Mouse (Mus musculus): Measurements from ENCODE around the gene Ugdh. TPM values are rescaled to one million over a fixed set of nuclear protein-coding genes. Genes with fewer than 3 reads are reported as not detected.

The Ugdh gene
- total and polyA plus RNA-seq, 3 experiments = 9.5 to 31.3 TPM; not detected in 1

- Histone ChIP-seq H3K9me3 (replicated peaks; ENCODE audit: insufficient read depth, low read length) (no peaks in the 10 kb centered on the region), H3K27ac (ENCODE audit: control insufficient read depth, low read depth, low read length) (no peak overlapping the region), H3K4me3 (ENCODE audit: control insufficient read depth in 1 of 2, insufficient read depth in 1 of 2, low read depth in 2 of 2, low read length in 2 of 2) (no peak overlapping the region), H3K79me2 (ENCODE audit: control insufficient read depth, insufficient read depth, low read length, poor library complexity) (peaks cover 5% of the 10 kb centered on the region), H3K4me1 (ENCODE audit: control insufficient read depth in 1 of 2, insufficient read depth in 2 of 2, low read length in 2 of 2) (peaks cover 0 to 3% of the 10 kb centered on the region in 2 experiments; a peak in 1 of 4 replicates), H3K9ac (ENCODE audit: control insufficient read depth, low read depth, low read length, poor library complexity, severe bottlenecking) (no peak overlapping the region), H3K36me3 (ENCODE audit: control insufficient read depth in 1 of 2, insufficient read depth in 2 of 2, low read length in 2 of 2) (peaks cover 0 to 3% of the 10 kb centered on the region in 2 experiments; a peak in 1 of 4 replicates), H3K27me3 (ENCODE audit: control insufficient read depth in 1 of 2, insufficient read depth in 2 of 2, low read length in 2 of 2) (no peaks in the 10 kb centered on the region)
- DNase-seq (ENCODE audit: low read depth, low spot score) = no peak
- TF ChIP-seq CHD2 (IDR thresholded peaks at IDR 0.05; ENCODE audit: low read length) (no peak), CTCF (IDR thresholded peaks at IDR 0.05 in 2 of 3, conservative IDR thresholded peaks at IDR 0.05 in 1 of 3; ENCODE audit: control insufficient read depth in 1 of 3, insufficient read depth in 1 of 3, low read depth in 2 of 3, low read length in 3 of 3, poor library complexity in 1 of 3, severe bottlenecking in 1 of 3) (no peak), JUND (IDR thresholded peaks at IDR 0.05; ENCODE audit: low read depth, low read length) (no peak), HCFC1 (IDR thresholded peaks at IDR 0.05; ENCODE audit: low read depth, low read length) (no peak), MAFK (IDR thresholded peaks at IDR 0.05; ENCODE audit: borderline replicate concordance, low read depth, low read length) (no peak), MAX (IDR thresholded peaks at IDR 0.05; ENCODE audit: low read length) (no peak)
Measured at GRCm38 (mm10) chr5:65438041-65438440, 2.3 kb upstream of the Ugdh start.

GRCm38 (mm10) chr5:65435363-65435805, 365 bp downstream of the Ugdh start:
- H3K27ac ChIP-seq (ENCODE audit: control insufficient read depth, low read depth, low read length) = no peak overlapping the region
- peaks cover 5% of the 10 kb centered on the region for H3K79me2 ChIP-seq (ENCODE audit: control insufficient read depth, insufficient read depth, low read length, poor library complexity)
- H3K27me3 ChIP-seq (ENCODE audit: control insufficient read depth in 1 of 2, insufficient read depth in 2 of 2, low read length in 2 of 2) = no peaks in the 10 kb centered on the region
- peak overlapping the region; percentile 71 to 97 for H3K4me3 ChIP-seq (ENCODE audit: control insufficient read depth in 1 of 2, insufficient read depth in 1 of 2, low read depth in 2 of 2, low read length in 2 of 2)
- H3K9me3 ChIP-seq (replicated peaks; ENCODE audit: insufficient read depth, low read length) = no peaks in the 10 kb centered on the region
- H3K36me3 ChIP-seq (ENCODE audit: control insufficient read depth in 1 of 2, insufficient read depth in 2 of 2, low read length in 2 of 2) = peaks cover 0 to 3% of the 10 kb centered on the region in 2 experiments; a peak in 1 of 4 replicates
- DNase-seq (ENCODE audit: low read depth, low spot score) = no peak
- peaks cover 0 to 3% of the 10 kb centered on the region in 2 experiments; a peak in 1 of 4 replicates for H3K4me1 ChIP-seq (ENCODE audit: control insufficient read depth in 1 of 2, insufficient read depth in 2 of 2, low read length in 2 of 2)
- peak overlapping the region; percentile 87 for H3K9ac ChIP-seq (ENCODE audit: control insufficient read depth, low read depth, low read length, poor library complexity, severe bottlenecking)
- TF ChIP-seq ZKSCAN1 (IDR thresholded peaks at IDR 0.05; ENCODE audit: low read depth, low read length) (no peak), ZMIZ1 (IDR thresholded peaks at IDR 0.05; ENCODE audit: low read depth, low read length) (0 out of 2 replicates have a peak, but pooled peaks have one; percentile 13), CTCF (IDR thresholded peaks at IDR 0.05 in 2 of 3, conservative IDR thresholded peaks at IDR 0.05 in 1 of 3; ENCODE audit: control insufficient read depth in 1 of 3, insufficient read depth in 1 of 3, low read depth in 2 of 3, low read length in 3 of 3, poor library complexity in 1 of 3, severe bottlenecking in 1 of 3) (0 out of 6 replicates have a peak, but pooled peaks of 1 of the 3 experiments have one; percentile 0)

GRCm38 (mm10) chr5:65434471-65435362, 1.0 kb downstream of the Ugdh start:
- H3K9me3 ChIP-seq (replicated peaks; ENCODE audit: insufficient read depth, low read length) = no peaks in the 10 kb centered on the region
- peak; percentile 22 for DNase-seq (ENCODE audit: low read depth, low spot score)
- no peak overlapping the region for H3K27ac ChIP-seq (ENCODE audit: control insufficient read depth, low read depth, low read length)
- peak overlapping the region; percentile 71 to 97 for H3K4me3 ChIP-seq (ENCODE audit: control insufficient read depth in 1 of 2, insufficient read depth in 1 of 2, low read depth in 2 of 2, low read length in 2 of 2)
- peaks cover 0 to 3% of the 10 kb centered on the region in 2 experiments; a peak in 1 of 4 replicates for H3K36me3 ChIP-seq (ENCODE audit: control insufficient read depth in 1 of 2, insufficient read depth in 2 of 2, low read length in 2 of 2)
- peak overlapping the region; percentile 87 for H3K9ac ChIP-seq (ENCODE audit: control insufficient read depth, low read depth, low read length, poor library complexity, severe bottlenecking)
- H3K4me1 ChIP-seq (ENCODE audit: control insufficient read depth in 1 of 2, insufficient read depth in 2 of 2, low read length in 2 of 2) = peaks cover 0 to 3% of the 10 kb centered on the region in 2 experiments; a peak in 1 of 4 replicates
- TF ChIP-seq ZNF384 (IDR thresholded peaks at IDR 0.05; ENCODE audit: low read depth, low read length) = no peak; the same call in 1 of the 2 replicates
- no peak for TF ChIP-seq MAX (IDR thresholded peaks at IDR 0.05; ENCODE audit: low read length)
- TF ChIP-seq MYB (IDR thresholded peaks at IDR 0.05; ENCODE audit: low read depth, low read length) = no peak
- TF ChIP-seq NRF1 (IDR thresholded peaks at IDR 0.05; ENCODE audit: insufficient read depth, low read depth, low read length, poor library complexity, severe bottlenecking) = no peak
- no peak for TF ChIP-seq UBTF (IDR thresholded peaks at IDR 0.05; ENCODE audit: borderline replicate concordance, insufficient read depth, low read depth, low read length)
- no peak for TF ChIP-seq NELFE (IDR thresholded peaks at IDR 0.05; ENCODE audit: low read depth, low read length)
- no peak for TF ChIP-seq ZC3H11A (IDR thresholded peaks at IDR 0.05; ENCODE audit: low read depth, low read length)
- no peak for TF ChIP-seq E2F4 (IDR thresholded peaks at IDR 0.05; ENCODE audit: borderline replicate concordance, low read depth, low read length)
- no peak for TF ChIP-seq TAL1 (IDR thresholded peaks at IDR 0.05; ENCODE audit: low read length)
- TF ChIP-seq KAT2A (conservative IDR thresholded peaks at IDR 0.05; ENCODE audit: low read depth, low read length) = no peak
- H3K79me2 ChIP-seq (ENCODE audit: control insufficient read depth, insufficient read depth, low read length, poor library complexity) = peaks cover 5% of the 10 kb centered on the region
- H3K27me3 ChIP-seq (ENCODE audit: control insufficient read depth in 1 of 2, insufficient read depth in 2 of 2, low read length in 2 of 2) = no peaks in the 10 kb centered on the region
